ENCODE assay signal across 28 mouse cellular contexts in genomic region chr6:5174179-5174812, GRCm38 (mm10). TPM values are rescaled to one million over a fixed set of nuclear protein-coding genes. Genes with fewer than 3 reads are reported as not detected.
"Had no signal": no experiment of that assay in that cellular context is flagged by ENCODE, and none has a peak within 500 bp of the region (broad histone marks: within the 10 kb centered on the region; RNA-seq: fewer than 3 reads in every experiment).

No protein-coding gene starts in this region.

- H3K9ac ChIP-seq: liver, embryonic 14.5 days; lung, embryonic 14.5 days; midbrain, embryonic 13.5 days; neural tube, embryonic 13.5 days had no signal

- H3K27ac ChIP-seq: left cerebral cortex, adult 2 months; liver, embryonic 14.5 days; midbrain, embryonic 10.5 days; midbrain, embryonic 13.5 days; neural tube, embryonic 13.5 days had no signal

- DNase-seq: kidney, adult 18-20 months; kidney, adult 9 months; kidney, postnatal 14 days; kidney, postnatal 4 days; lung, embryonic 14.5 days; lung, postnatal 36 days; thymus, adult 18-20 months; thymus, postnatal 14 days had no signal

- H3K27me3 ChIP-seq: midbrain, embryonic 13.5 days; neural tube, embryonic 13.5 days had no signal

- ATAC-seq: inflammation-experienced regulatory T-cells, adult 6 months; intestine, embryonic 16.5 days; lung, postnatal 0 days; midbrain, embryonic 13.5 days; midbrain, embryonic 16.5 days had no signal

- H3K4me3 ChIP-seq: left cerebral cortex, adult 2 months; midbrain, embryonic 10.5 days; midbrain, embryonic 13.5 days; myocyte; neural tube, embryonic 13.5 days had no signal

- H3K9me3 ChIP-seq: midbrain, embryonic 10.5 days; midbrain, embryonic 13.5 days; neural tube, embryonic 13.5 days had no signal

- H3K4me2 ChIP-seq: lung, embryonic 14.5 days; midbrain, embryonic 13.5 days; neural tube, embryonic 13.5 days had no signal

- H3K36me3 ChIP-seq: midbrain, embryonic 10.5 days; midbrain, embryonic 13.5 days; neural tube, embryonic 13.5 days had no signal

RNA-seq across cellular contexts. Expression of gene Pon1, which starts 19.4 kb away (rescaled TPM):
- total RNA-seq: layer of hippocampus, adult 18-20 months; layer of hippocampus, postnatal 25 days; left cerebral cortex, adult 2 months; left cerebral cortex, postnatal 10 days; left cerebral cortex, postnatal 36 days; monocyte, adult 5-6 weeks; neutrophil, adult 5-6 weeks had no signal
- polyA plus RNA-seq: inflammation-experienced regulatory T-cells, adult 6 months; intestine, embryonic 16.5 days; limb, embryonic 11.5 days; limb, embryonic 14.5 days; lung, embryonic 14.5 days; midbrain, embryonic 10.5 days; myocyte; neural tube, embryonic 13.5 days; small intestine, adult 2 months; testis, adult 2 months had no signal
